Mouse (Mus musculus) gastrocnemius, postnatal 36 days (tissue): ENCODE data around the gene Scd2. TPM values are rescaled to one million over a fixed set of nuclear protein-coding genes. Genes with fewer than 3 reads are reported as not detected.
A peak's percentile ranks its signal among the peaks of the same experiment; 100 is the strongest.
"Not testable (repeated sequence)": the region's sequence is repeated elsewhere in the genome, so short reads cannot be mapped to it uniquely, and the experiment has no call there.

Experiments
- DNase-seq, 2 experiments: peaks; one replicate each; pipeline ENCODE4 v3.0.0; 2022
- intact Hi-C: fragments of 180-260 bp; cut with DNase I; formaldehyde crosslinking; loops from one replicate; pipeline ENCODE4 v1.15.1; 2025
- total RNA-seq, 2 experiments: library from RNA; stranded (reverse); gene quantifications; 2 replicates each; pipeline ENCODE4 v1.2.3; 2021

Scd2 gene
- total RNA-seq, 2 experiments from 2014 or later = 6.4 to 12.3 TPM

GRCm38 (mm10) chr19:44266824-44267498 lies 26.5 kb upstream of the Scd2 start:
- peak; percentile 77 to 86 for DNase-seq
- intact Hi-C loops = no loop called here

GRCm38 (mm10) chr19:44267499-44268002 lies 25.9 kb upstream of the Scd2 start:
- no peak for DNase-seq
- intact Hi-C loops = no loop called here

GRCm38 (mm10) chr19:44273711-44274110 lies 19.8 kb upstream of the Scd2 start:
- intact Hi-C loops = no loop called here

GRCm38 (mm10) chr19:44274452-44274851 lies 19.0 kb upstream of the Scd2 start:
- DNase-seq = no peak
- intact Hi-C loops = no loop called here

More at GRCm38 (mm10) chr19:44273711-44274110, 19.8 kb upstream of the Scd2 start:
- DNase-seq = no peak

GRCm38 (mm10) chr19:44275418-44275817 lies 18.1 kb upstream of the Scd2 start:
- intact Hi-C loops = no loop called here
- no peak for DNase-seq

- intact Hi-C loops = no loop called here
- no peak for DNase-seq
These were observed 16.6 kb upstream of the Scd2 start for GRCm38 (mm10) chr19:44276861-44277260.

GRCm38 (mm10) chr19:44277931-44278330 lies 15.5 kb upstream of the Scd2 start:
- no peak for DNase-seq
- intact Hi-C loops = no loop called here

GRCm38 (mm10) chr19:44280755-44281154 lies 12.7 kb upstream of the Scd2 start:
- intact Hi-C loops = no loop called here
- DNase-seq = no peak

- intact Hi-C loops = not testable (repeated sequence)
These were observed 11.5 kb upstream of the Scd2 start for GRCm38 (mm10) chr19:44281825-44282447.

GRCm38 (mm10) chr19:44282534-44283156 lies 10.8 kb upstream of the Scd2 start:
- DNase-seq = no peak
- intact Hi-C loops = no loop called here

More at GRCm38 (mm10) chr19:44281825-44282447, 11.5 kb upstream of the Scd2 start:
- not testable (repeated sequence) for DNase-seq

GRCm38 (mm10) chr19:44283157-44284024 lies 10.1 kb upstream of the Scd2 start:
- DNase-seq = no peak
- intact Hi-C loops = no loop called here

- intact Hi-C loops = no loop called here
- peak; percentile 73 to 76 for DNase-seq
These were observed 9.3 kb upstream of the Scd2 start for GRCm38 (mm10) chr19:44284025-44284695.

GRCm38 (mm10) chr19:44284723-44285122 lies 8.8 kb upstream of the Scd2 start:
- intact Hi-C loops = no loop called here
- no peak for DNase-seq

- DNase-seq = no peak
- intact Hi-C loops = no loop called here
These were observed 7.9 kb upstream of the Scd2 start for GRCm38 (mm10) chr19:44285554-44285953.

- DNase-seq = no peak
- intact Hi-C loops = no loop called here
These were observed 7.4 kb upstream of the Scd2 start for GRCm38 (mm10) chr19:44286109-44286508.

GRCm38 (mm10) chr19:44287415-44288110 lies 5.9 kb upstream of the Scd2 start:
- intact Hi-C loops = no loop called here
- no peak for DNase-seq

- DNase-seq = peak in 1 of 2 experiments; percentile 4
- intact Hi-C loops = no loop called here
These were observed 1.4 kb upstream of the Scd2 start for GRCm38 (mm10) chr19:44292083-44292482.

- intact Hi-C loops = no loop called here
- no peak for DNase-seq
These were observed 991 bp upstream of the Scd2 start for GRCm38 (mm10) chr19:44292483-44292882.
